Mouse (Mus musculus): Measurements from ENCODE around the gene Trim33.

Gene Trim33

GRCm38 (mm10) chr3:103279182-103280149, at the start of gene Trim33:
TSS of gene Trim33 (plus strand) at chr3:103279293.
- DNase-seq: peak; percentile 94

GRCm38 (mm10) chr3:103232398-103232797, 46.7 kb upstream of the Trim33 start:
- DNase-seq: no peak

GRCm38 (mm10) chr3:103241524-103241923, 37.6 kb upstream of the Trim33 start:
- DNase-seq: no peak

- no peak for DNase-seq
These were observed 36.9 kb upstream of the Trim33 start for GRCm38 (mm10) chr3:103242156-103242555.

- DNase-seq: no peak
These were observed 35.6 kb upstream of the Trim33 start for GRCm38 (mm10) chr3:103243491-103243890.

- DNase-seq: no peak
These were observed 32.3 kb upstream of the Trim33 start for GRCm38 (mm10) chr3:103246627-103247260.

- DNase-seq: no peak
These were observed 22.8 kb upstream of the Trim33 start for GRCm38 (mm10) chr3:103256089-103256819.

GRCm38 (mm10) chr3:103262802-103263417, 16.2 kb upstream of the Trim33 start:
- no peak for DNase-seq

GRCm38 (mm10) chr3:103278561-103279181, 422 bp upstream of the Trim33 start:
- no peak for DNase-seq

- peak; percentile 76 for DNase-seq
These were observed 1.2 kb downstream of the Trim33 start for GRCm38 (mm10) chr3:103280241-103280761.

- no peak for DNase-seq
These were observed 1.8 kb downstream of the Trim33 start for GRCm38 (mm10) chr3:103280875-103281274.

GRCm38 (mm10) chr3:103288761-103289160, 9.7 kb downstream of the Trim33 start:
- DNase-seq: no peak

- DNase-seq: no peak
These were observed 12.0 kb downstream of the Trim33 start for GRCm38 (mm10) chr3:103291087-103291486.

GRCm38 (mm10) chr3:103305411-103305982, 26.4 kb downstream of the Trim33 start:
- no peak for DNase-seq

- DNase-seq: no peak
These were observed 30.2 kb downstream of the Trim33 start for GRCm38 (mm10) chr3:103309252-103309651.

GRCm38 (mm10) chr3:103309750-103310149, 30.7 kb downstream of the Trim33 start:
- no peak for DNase-seq

- DNase-seq: no peak
These were observed 35.2 kb downstream of the Trim33 start for GRCm38 (mm10) chr3:103314291-103314690.

- no peak for DNase-seq
These were observed 56.3 kb downstream of the Trim33 start for GRCm38 (mm10) chr3:103335371-103335770.

GRCm38 (mm10) chr3:103346658-103347057, 67.6 kb downstream of the Trim33 start:
- no peak for DNase-seq

GRCm38 (mm10) chr3:103353518-103353917, 74.4 kb downstream of the Trim33 start:
- DNase-seq: no peak

- no peak for DNase-seq
These were observed 74.9 kb downstream of the Trim33 start for GRCm38 (mm10) chr3:103354041-103354440.

- no peak for DNase-seq
These were observed 82.1 kb downstream of the Trim33 start for GRCm38 (mm10) chr3:103361150-103361549.

Measured in thymus, postnatal 14 days (tissue).